Mouse (Mus musculus) hindbrain, postnatal 0 days (tissue): ENCODE data around the gene Slc7a11. TPM values are rescaled to one million over a fixed set of nuclear protein-coding genes. Genes with fewer than 3 reads are reported as not detected.
A peak's percentile ranks its signal among the peaks of the same experiment; 100 is the strongest.

Experiments used
- ATAC-seq: fragments of 200-750 bp; cut with Nextera tagmentation; 2 replicates; pipeline ENCODE4 v1.8.0; 2017; ENCODE audit warnings: mild to moderate bottlenecking, moderate TSS enrichment, moderate library complexity
- DNase-seq: peaks from one replicate; pipeline ENCODE4 v3.0.0-alpha.2; 2015; ENCODE audit warnings: low spot score
- H3K27ac ChIP-seq: fragments of 300-500 bp; sonication (generic); 2 replicates; pipeline ENCODE4 v1.5.1; 2014; ENCODE audit warnings: mild to moderate bottlenecking
- H3K27me3 ChIP-seq: fragments of 300-500 bp; sonication (generic); 2 replicates; pipeline ENCODE4 v1.6.1; 2014; ENCODE audit warnings: low read length, mixed read lengths; ENCODE audit not compliant: insufficient read depth
- H3K36me3 ChIP-seq: fragments of 300-500 bp; sonication (generic); 2 replicates; pipeline ENCODE4 v1.6.1; 2014; ENCODE audit warnings: low read length, mixed read lengths; ENCODE audit not compliant: insufficient read depth
- H3K4me1 ChIP-seq: fragments of 300-500 bp; sonication (generic); 2 replicates; pipeline ENCODE4 v1.6.1; 2014; ENCODE audit warnings: antibody characterized with exemption, low read length, mixed read lengths; ENCODE audit not compliant: insufficient read depth
- H3K4me2 ChIP-seq: fragments of 300-500 bp; sonication (generic); 2 replicates; pipeline ENCODE4 v1.6.1; 2014; ENCODE audit warnings: low read depth, mild to moderate bottlenecking, low read length, moderate library complexity, mixed read lengths
- H3K4me3 ChIP-seq: fragments of 300-500 bp; sonication (generic); 2 replicates; pipeline ENCODE4 v1.5.1; 2014; ENCODE audit warnings: low read length
- H3K9ac ChIP-seq: fragments of 300-500 bp; sonication (generic); replicated peaks from 2 replicates; pipeline ENCODE4 v1.6.1; 2014; ENCODE audit warnings: mild to moderate bottlenecking, low read length, moderate library complexity, mixed read lengths
- H3K9me3 ChIP-seq: fragments of 300-500 bp; sonication (generic); 2 replicates; pipeline ENCODE4 v1.6.1; 2016; ENCODE audit warnings: low read length, mixed read lengths
- CTCF ChIP-seq: IDR thresholded peaks from 2 replicates; pipeline ENCODE4 v1.5.1; 2016; ENCODE audit warnings: antibody characterized with exemption, control low read depth, low read depth
- WGBS: fragments of 180-500 bp; shearing (Covaris S2); extraction: QIAGEN DNeasy Blood & Tissue Kit; methylation state at CpG from one replicate; pipeline ENCODE4 v1.1.7; 2014; 5-methylcytosine and 5-hydroxymethylcytosine counted together
- polyA plus RNA-seq: library from polyadenylated mRNA; unstranded; fragments of >200 nt; fragmentation: Nextera tagmentation; extraction: Ambion mirVana; gene quantifications from 2 replicates; pipeline ENCODE4 v1.2.1, GENCODE M21; 2015
- total RNA-seq: library from RNA; depleted of rRNA; stranded (reverse); fragments of >200 nt; gene quantifications from 2 replicates; pipeline ENCODE4 v1.2.3, GENCODE M21; 2014

The Slc7a11 gene
- total and polyA plus RNA-seq, 2 experiments from 2014 or later, result 4.8 to 18.0 TPM

DNA sequence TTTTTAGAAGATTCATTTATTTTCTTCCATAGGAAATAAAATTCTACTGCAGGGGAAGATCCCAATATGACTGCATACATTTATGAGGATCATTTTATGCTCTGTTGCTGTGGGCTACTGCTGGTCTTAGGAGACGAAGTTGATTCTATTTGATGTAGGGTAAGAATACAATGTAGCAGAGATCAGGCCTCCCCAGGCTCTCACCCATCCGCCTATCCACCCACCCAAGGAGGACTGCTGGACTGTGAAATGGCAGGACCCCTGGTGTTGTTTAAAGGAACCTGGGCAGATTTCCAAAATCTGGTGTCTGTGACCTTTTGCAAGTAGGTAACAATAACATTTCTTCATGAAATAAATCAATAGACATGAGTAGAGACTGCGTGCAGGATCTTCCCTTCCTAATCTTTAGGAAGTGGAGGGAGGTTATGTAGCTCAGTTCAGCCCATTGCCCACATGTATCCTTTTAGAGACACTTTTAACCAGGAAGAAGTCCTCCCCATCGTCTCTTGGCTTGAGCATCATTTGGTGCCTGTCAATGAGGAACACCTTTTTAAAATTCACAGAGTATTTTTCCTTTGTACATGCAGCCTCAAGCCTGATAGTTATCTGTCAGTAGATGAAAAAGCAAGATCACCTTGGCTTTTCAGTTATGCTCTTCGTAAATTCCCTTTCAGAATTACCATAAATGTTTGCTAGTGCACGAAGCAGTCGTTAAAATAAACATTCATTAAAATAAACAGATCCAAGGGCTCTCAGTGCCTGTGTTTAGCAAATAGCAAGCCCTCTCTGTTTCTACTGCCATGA lies 576.1 kb downstream of the Slc7a11 start:
- no peaks in the 10 kb centered on the region for H3K27me3 ChIP-seq
- H3K4me3 ChIP-seq, result no peak overlapping the region
- 0 out of 2 replicates have a peak overlapping the region, but pooled peaks have one; percentile 1 for H3K4me2 ChIP-seq
- WGBS, result 25% methylated on average over 7 of the region's 7 CpGs
- H3K9me3 ChIP-seq, result no peaks in the 10 kb centered on the region
- no peak overlapping the region for H3K27ac ChIP-seq
- no peak overlapping the region for H3K9ac ChIP-seq
- H3K4me1 ChIP-seq, result peaks cover 5% of the 10 kb centered on the region; the same call in 1 of the 2 replicates
- DNase-seq (peak; percentile 10), ATAC-seq (no peak)
- no peak for TF ChIP-seq CTCF
- no peaks in the 10 kb centered on the region for H3K36me3 ChIP-seq

DNA sequence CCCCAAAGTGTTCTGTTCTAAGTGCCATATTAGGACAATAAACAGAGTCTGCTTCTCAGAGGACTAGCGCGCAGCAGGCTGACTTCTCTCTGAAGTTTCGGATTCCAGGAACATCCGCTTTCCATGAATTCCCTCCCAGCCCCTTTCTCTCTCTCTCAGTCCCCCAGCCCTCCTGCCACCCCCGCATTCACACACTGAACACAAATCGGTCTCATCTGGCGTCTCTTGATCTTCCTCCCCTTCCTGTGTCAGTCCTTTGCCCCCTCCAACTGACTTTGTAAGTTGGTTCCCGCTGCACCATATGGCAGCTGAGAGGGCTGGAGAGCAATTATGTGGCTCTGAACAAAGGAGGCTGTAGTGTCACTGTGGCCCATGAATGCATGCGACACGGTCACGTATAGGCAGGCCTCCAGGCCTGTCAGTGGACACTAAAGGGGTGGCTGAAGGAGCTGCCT lies 577.3 kb downstream of the Slc7a11 start:
- H3K9me3 ChIP-seq, result no peaks in the 10 kb centered on the region

GRCm38 (mm10) chr3:49856797-49857196 lies 586.6 kb downstream of the Slc7a11 start:
- no peaks in the 10 kb centered on the region for H3K9me3 ChIP-seq
- H3K27ac ChIP-seq, result no peak overlapping the region
- no peak for TF ChIP-seq CTCF
- H3K4me1 ChIP-seq, result no peaks in the 10 kb centered on the region
- no peak overlapping the region for H3K4me3 ChIP-seq
- no peak overlapping the region for H3K9ac ChIP-seq
- no peaks in the 10 kb centered on the region for H3K36me3 ChIP-seq
- DNase-seq (no peak), ATAC-seq (no peak)
- no peak overlapping the region for H3K4me2 ChIP-seq
- no peaks in the 10 kb centered on the region for H3K27me3 ChIP-seq
- 53% methylated on average over 4 of the region's 4 CpGs for WGBS

More for the DNA sequence above, 577.3 kb downstream of the Slc7a11 start:
- H3K27ac ChIP-seq, result peak overlapping the region; percentile 41; the same call in 1 of the 2 replicates
- no peak overlapping the region for H3K4me3 ChIP-seq
- no peaks in the 10 kb centered on the region for H3K27me3 ChIP-seq
- H3K4me2 ChIP-seq, result peak overlapping the region; percentile 42
- H3K4me1 ChIP-seq, result peaks cover 5% of the 10 kb centered on the region; the same call in 1 of the 2 replicates
- no peak overlapping the region for H3K9ac ChIP-seq
- WGBS, result 8% methylated on average over 11 of the region's 11 CpGs
- no peak for TF ChIP-seq CTCF
- ATAC-seq (peak; percentile 94), DNase-seq (peak; percentile 68)
- H3K36me3 ChIP-seq, result no peaks in the 10 kb centered on the region

DNA sequence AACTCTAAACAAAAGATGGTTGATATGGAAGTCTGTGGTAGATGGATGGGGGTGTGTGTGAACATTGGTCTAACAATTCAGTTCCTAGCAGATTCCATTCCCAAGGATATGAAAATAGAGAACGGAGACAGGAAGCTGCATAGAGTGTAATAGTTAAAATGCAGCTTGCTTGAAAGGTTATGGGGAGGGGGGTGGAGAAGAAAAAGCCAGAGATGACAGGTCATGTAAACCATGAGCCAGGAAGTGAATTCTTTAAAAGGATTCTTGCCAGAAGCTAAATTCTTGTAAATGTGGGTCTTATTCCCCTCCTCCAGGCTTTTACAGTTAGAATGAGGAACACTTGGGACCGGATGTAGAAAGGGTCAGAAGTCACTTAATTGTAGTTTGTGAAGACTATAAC lies 589.1 kb downstream of the Slc7a11 start:
- Histone ChIP-seq H3K4me2 (no peak overlapping the region), H3K4me3 (no peak overlapping the region), H3K27ac (no peak overlapping the region), H3K27me3 (no peaks in the 10 kb centered on the region), H3K9me3 (no peaks in the 10 kb centered on the region), H3K4me1 (no peaks in the 10 kb centered on the region), H3K36me3 (no peaks in the 10 kb centered on the region), H3K9ac (no peak overlapping the region)
- no peak for ATAC-seq
- DNase-seq, result no peak
- 73% methylated on average over 2 of the region's 2 CpGs for whole genome bisulfite sequencing
- no peak for TF ChIP-seq CTCF

DNA sequence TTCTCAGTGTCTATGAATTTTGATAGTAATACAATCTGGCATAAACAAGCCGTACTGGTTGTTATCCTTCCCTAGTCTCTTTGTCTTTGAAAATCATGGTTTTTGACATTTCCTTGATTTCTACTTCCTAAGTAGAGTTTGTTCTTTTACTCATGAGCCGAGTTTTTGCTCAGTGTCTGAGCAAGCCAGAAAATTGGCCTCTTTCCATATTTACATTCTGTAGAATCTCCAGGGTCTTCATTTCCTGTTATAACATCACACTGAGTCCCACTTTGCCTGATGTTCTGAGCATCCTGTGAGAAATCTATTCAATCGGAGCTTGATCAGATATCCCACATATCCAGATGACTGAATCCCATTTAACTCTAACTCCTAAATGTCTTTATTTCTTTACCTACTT lies 600.4 kb downstream of the Slc7a11 start:
- no peak overlapping the region for H3K4me2 ChIP-seq

More for the DNA sequence above, 600.4 kb downstream of the Slc7a11 start:
- DNase-seq (no peak), ATAC-seq (no peak)
- H3K27me3 ChIP-seq, result no peaks in the 10 kb centered on the region
- H3K4me3 ChIP-seq, result no peak overlapping the region
- H3K9me3 ChIP-seq, result no peaks in the 10 kb centered on the region
- H3K9ac ChIP-seq, result no peak overlapping the region
- no peak overlapping the region for H3K27ac ChIP-seq
- TF ChIP-seq CTCF, result no peak
- no peaks in the 10 kb centered on the region for H3K4me1 ChIP-seq
- no peaks in the 10 kb centered on the region for H3K36me3 ChIP-seq
- 65% methylated on average over 3 of the region's 3 CpGs for WGBS
